Mouse (Mus musculus) thymus, adult 2 months (tissue): ENCODE measurements around the gene March10. TPM values are rescaled to one million over a fixed set of nuclear protein-coding genes. Genes with fewer than 3 reads are reported as not detected.

Source experiments
- DNase-seq: peaks from one replicate; pipeline ENCODE4 v3.0.0; 2021
- H3K27ac ChIP-seq: fragments of 200-500 bp; 2 replicates; pipeline ENCODE4 v1.5.1; 2012; ENCODE audit warnings: low read length, control low read depth; ENCODE audit not compliant: control insufficient read depth, insufficient read depth
- H3K27me3 ChIP-seq: fragments of 200-500 bp; 2 replicates; pipeline ENCODE4 v1.6.1; 2012; ENCODE audit warnings: mild to moderate bottlenecking, low read length, moderate library complexity, mixed read lengths; ENCODE audit not compliant: control insufficient read depth, insufficient read depth
- H3K36me3 ChIP-seq: fragments of 200-500 bp; 2 replicates; pipeline ENCODE4 v1.6.1; 2012; ENCODE audit warnings: mild to moderate bottlenecking, low read length, moderate library complexity; ENCODE audit not compliant: control insufficient read depth, insufficient read depth
- H3K4me1 ChIP-seq: fragments of 200-500 bp; replicated peaks from 2 replicates; pipeline ENCODE4 v1.6.1; 2012; ENCODE audit warnings: low read length; ENCODE audit not compliant: control insufficient read depth, insufficient read depth
- H3K4me3 ChIP-seq: fragments of 200-500 bp; 2 replicates; pipeline ENCODE4 v1.5.1; 2012; ENCODE audit warnings: mild to moderate bottlenecking, low read length, control low read depth, moderate library complexity; ENCODE audit not compliant: control insufficient read depth, insufficient read depth
- CTCF ChIP-seq: fragments of 200-500 bp; IDR thresholded peaks from 2 replicates; pipeline ENCODE4 v1.5.1; 2012; ENCODE audit warnings: mild to moderate bottlenecking, control low read depth, low read length, moderate library complexity, borderline replicate concordance; ENCODE audit not compliant: control insufficient read depth, poor library complexity, insufficient read depth; ENCODE audit errors: extremely low read depth
- POLR2A ChIP-seq: fragments of 200-500 bp; IDR thresholded peaks from 2 replicates; pipeline ENCODE4 v1.6.1; 2012; ENCODE audit warnings: mild to moderate bottlenecking, low read length, control low read depth, moderate library complexity; ENCODE audit not compliant: control insufficient read depth, poor library complexity, insufficient read depth; ENCODE audit errors: extremely low read depth
- WGBS: fragments of 180-500 bp; shearing (Covaris S2); methylation state at CpG from one replicate; pipeline ENCODE4 v1.1.7; 2018; 5-methylcytosine and 5-hydroxymethylcytosine counted together
- polyA plus RNA-seq: library from polyadenylated mRNA; depleted of rRNA; stranded (reverse); fragments of >200 nt; gene quantifications from 2 replicates; pipeline ENCODE4 v1.2.3, GENCODE M21; 2012

Gene March10
- polyA plus RNA-seq, 1 experiment, result 0.07 TPM

DNA sequence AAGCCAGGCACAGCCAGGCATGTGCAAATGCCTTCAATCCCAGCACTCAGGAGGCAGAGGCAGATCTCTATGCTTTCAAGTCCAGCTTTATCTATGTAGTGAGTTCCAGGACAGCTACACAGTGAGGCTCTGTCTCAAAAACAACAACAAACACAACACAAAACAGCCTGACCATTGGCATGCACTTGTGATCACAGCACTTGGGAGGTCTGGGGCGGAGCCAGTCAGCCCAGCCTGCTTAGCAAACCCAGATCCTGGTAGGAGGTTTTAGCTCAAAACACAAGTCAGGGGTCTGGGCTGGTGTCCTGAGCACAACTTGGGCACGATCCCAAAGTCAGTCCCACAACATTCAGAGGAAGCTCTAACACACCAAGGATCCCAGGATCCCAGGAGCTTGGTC lies 18.2 kb upstream of the March10 start:
- Histone ChIP-seq H3K27ac (no peak overlapping the region), H3K4me3 (no peak overlapping the region), H3K4me1 (no peaks in the 10 kb centered on the region), H3K36me3 (no peaks in the 10 kb centered on the region), H3K27me3 (no peaks in the 10 kb centered on the region)
- WGBS, result 91% methylated on average over 2 of the region's 2 CpGs
- DNase-seq, result no peak
- TF ChIP-seq POLR2A, result no peak
- TF ChIP-seq CTCF, result no peak

- no peak for DNase-seq
- TF ChIP-seq CTCF (no peak), POLR2A (no peak)
- H3K36me3 ChIP-seq, result no peaks in the 10 kb centered on the region
- no peak overlapping the region for H3K4me3 ChIP-seq
- no peaks in the 10 kb centered on the region for H3K27me3 ChIP-seq
- H3K4me1 ChIP-seq, result no peaks in the 10 kb centered on the region
- no peak overlapping the region for H3K27ac ChIP-seq
- 68% methylated on average over 6 of the region's 6 CpGs for WGBS
These were observed 17.8 kb upstream of the March10 start for GRCm38 (mm10) chr11:105474352-105474736.

- DNase-seq, result no peak
- WGBS, result 69% methylated on average over 5 of the region's 5 CpGs
- Histone ChIP-seq H3K4me3 (no peak overlapping the region), H3K36me3 (no peaks in the 10 kb centered on the region), H3K4me1 (no peaks in the 10 kb centered on the region), H3K27ac (no peak overlapping the region), H3K27me3 (no peaks in the 10 kb centered on the region)
- no peak for TF ChIP-seq CTCF
- TF ChIP-seq POLR2A, result no peak
These were observed 17.3 kb upstream of the March10 start for GRCm38 (mm10) chr11:105473716-105474351.

DNA sequence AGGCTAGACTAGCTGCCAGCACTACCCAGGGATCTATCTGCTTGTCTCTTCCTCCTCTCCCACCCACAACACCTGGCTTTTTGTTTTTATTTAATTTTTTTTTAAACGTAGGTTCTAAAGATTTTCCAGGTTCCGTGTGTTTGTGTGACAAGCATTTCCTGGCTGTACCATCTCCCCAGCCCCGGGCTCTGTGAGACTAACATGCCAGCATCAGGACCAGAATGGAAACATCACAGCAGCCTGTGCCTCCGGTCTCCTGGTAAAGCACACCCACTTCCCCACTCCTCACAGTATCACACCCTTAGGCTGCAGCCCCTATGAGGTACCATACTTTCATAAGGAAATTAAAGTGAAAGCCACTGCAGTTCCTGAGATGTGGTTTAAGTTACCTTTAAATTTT lies 16.1 kb upstream of the March10 start:
- H3K27me3 ChIP-seq, result no peaks in the 10 kb centered on the region
- WGBS, result 84% methylated on average over 4 of the region's 4 CpGs
- H3K4me1 ChIP-seq, result no peaks in the 10 kb centered on the region
- H3K4me3 ChIP-seq, result no peak overlapping the region
- no peak overlapping the region for H3K27ac ChIP-seq
- H3K36me3 ChIP-seq, result no peaks in the 10 kb centered on the region
- no peak for DNase-seq
- no peak for TF ChIP-seq POLR2A
- TF ChIP-seq CTCF, result no peak

DNA sequence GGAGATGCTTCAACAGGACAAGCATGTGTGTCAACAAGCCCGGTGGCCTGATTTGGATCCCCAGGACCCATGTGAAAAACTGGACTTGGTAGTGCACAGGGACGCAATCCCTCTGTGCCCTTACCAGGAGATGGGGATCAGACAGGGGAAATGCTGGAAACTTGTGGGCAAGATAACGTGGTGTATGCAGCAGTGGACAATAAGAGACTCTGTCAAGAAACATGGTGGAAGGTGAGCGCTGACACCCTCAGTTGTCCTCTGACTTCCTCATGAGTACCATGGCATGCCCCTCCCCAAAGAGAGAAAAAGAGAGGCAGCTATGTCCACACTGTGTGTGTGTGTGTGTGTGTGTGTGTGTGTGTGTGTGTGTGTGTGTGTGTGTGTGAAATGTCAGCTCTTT lies 14.4 kb upstream of the March10 start:
- DNase-seq, result no peak
- Histone ChIP-seq H3K4me1 (no peaks in the 10 kb centered on the region), H3K36me3 (no peaks in the 10 kb centered on the region), H3K27me3 (no peaks in the 10 kb centered on the region), H3K27ac (no peak overlapping the region), H3K4me3 (no peak overlapping the region)
- TF ChIP-seq POLR2A (no peak), CTCF (no peak)
- WGBS, result 96% methylated on average over 4 of the region's 4 CpGs

DNA sequence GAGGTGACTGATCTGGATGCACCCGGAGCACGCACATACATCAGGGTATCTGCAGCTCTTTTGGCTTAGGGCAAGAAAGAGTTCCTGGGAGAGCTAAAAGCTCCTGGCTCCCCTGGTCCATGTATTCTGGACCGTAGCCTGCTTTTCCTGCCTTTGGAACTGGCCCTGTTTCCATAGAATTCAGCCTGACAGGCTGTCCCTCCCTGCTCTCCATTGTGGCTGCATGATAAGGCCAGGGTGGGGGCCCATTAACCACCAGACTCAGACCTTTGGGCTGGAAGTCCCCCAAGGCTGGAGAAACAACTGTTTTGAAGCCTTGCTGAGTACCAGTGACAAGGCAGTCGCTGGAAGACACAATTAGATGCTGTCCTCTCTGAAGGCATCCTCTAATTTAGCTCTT lies 13.0 kb upstream of the March10 start:
- no peak for TF ChIP-seq CTCF
- TF ChIP-seq POLR2A, result no peak
- no peak for DNase-seq
- Histone ChIP-seq H3K27me3 (no peaks in the 10 kb centered on the region), H3K27ac (no peak overlapping the region), H3K4me3 (no peak overlapping the region), H3K36me3 (no peaks in the 10 kb centered on the region), H3K4me1 (no peaks in the 10 kb centered on the region)
- WGBS, result 89% methylated on average over 4 of the region's 4 CpGs

GRCm38 (mm10) chr11:105469091-105469507 lies 12.6 kb upstream of the March10 start:
- WGBS, result 60% methylated on average over 8 of the region's 8 CpGs

More at GRCm38 (mm10) chr11:105469091-105469507, 12.6 kb upstream of the March10 start:
- H3K4me1 ChIP-seq, result no peaks in the 10 kb centered on the region
- no peak overlapping the region for H3K27ac ChIP-seq
- H3K27me3 ChIP-seq, result no peaks in the 10 kb centered on the region
- H3K4me3 ChIP-seq, result no peak overlapping the region
- DNase-seq, result no peak
- H3K36me3 ChIP-seq, result no peaks in the 10 kb centered on the region
- TF ChIP-seq CTCF (no peak), POLR2A (no peak)
